Mouse (Mus musculus) forebrain, postnatal 0 days (tissue): Measurements from ENCODE around the gene Stac. TPM values are rescaled to one million over a fixed set of nuclear protein-coding genes. Genes with fewer than 3 reads are reported as not detected.

Experiments used
- ATAC-seq: fragments of 200-750 bp; cut with Nextera tagmentation; 2 replicates; pipeline ENCODE4 v1.8.0; 2017; ENCODE audit warnings: mild to moderate bottlenecking, moderate library complexity
- DNase-seq: peaks from one replicate; pipeline ENCODE4 v3.0.0-alpha.2; 2015
- H3K27ac ChIP-seq: fragments of 300-500 bp; sonication (generic); 2 replicates; pipeline ENCODE4 v1.5.1; 2014; ENCODE audit warnings: low read depth, mild to moderate bottlenecking, antibody characterized with exemption, low read length, moderate library complexity, mixed read lengths
- H3K27me3 ChIP-seq: fragments of 300-500 bp; sonication (generic); 2 replicates; pipeline ENCODE4 v1.6.1; 2014; ENCODE audit warnings: mild to moderate bottlenecking, low read length, mixed read lengths; ENCODE audit not compliant: insufficient read depth
- H3K36me3 ChIP-seq: fragments of 300-500 bp; sonication (generic); 2 replicates; pipeline ENCODE4 v1.6.1; 2014; ENCODE audit warnings: mild to moderate bottlenecking, moderate library complexity; ENCODE audit not compliant: insufficient read depth
- H3K4me1 ChIP-seq: fragments of 300-500 bp; sonication (generic); 2 replicates; pipeline ENCODE4 v1.6.1; 2014; ENCODE audit warnings: antibody characterized with exemption; ENCODE audit not compliant: insufficient read depth
- H3K4me2 ChIP-seq: fragments of 300-500 bp; sonication (generic); 2 replicates; pipeline ENCODE4 v1.6.1; 2014; ENCODE audit warnings: low read depth, mild to moderate bottlenecking, moderate library complexity
- H3K4me3 ChIP-seq: fragments of 300-500 bp; sonication (generic); 2 replicates; pipeline ENCODE4 v1.5.1; 2014; ENCODE audit warnings: low read depth, low read length, mixed read lengths
- H3K9ac ChIP-seq: fragments of 300-500 bp; sonication (generic); 2 replicates; pipeline ENCODE4 v1.6.1; 2014; ENCODE audit warnings: mild to moderate bottlenecking
- H3K9me3 ChIP-seq: fragments of 300-500 bp; sonication (generic); 2 replicates; pipeline ENCODE4 v1.6.1; 2016; ENCODE audit warnings: low read length
- CTCF ChIP-seq: sonication (generic); IDR thresholded peaks from 2 replicates; pipeline ENCODE4 v1.5.1; 2016; ENCODE audit warnings: antibody characterized with exemption, control low read depth, low read depth
- WGBS: fragments of 180-500 bp; shearing (Covaris S2); extraction: QIAGEN DNeasy Blood & Tissue Kit; methylation state at CpG from one replicate; pipeline ENCODE4 v1.1.7; 2014; 5-methylcytosine and 5-hydroxymethylcytosine counted together
- polyA plus RNA-seq: library from polyadenylated mRNA; unstranded; fragments of >200 nt; fragmentation: Nextera tagmentation; extraction: Ambion mirVana; gene quantifications from 2 replicates; pipeline ENCODE4 v1.2.1, GENCODE M21; 2015
- total RNA-seq: library from RNA; depleted of rRNA; stranded (reverse); fragments of >200 nt; gene quantifications from 2 replicates; pipeline ENCODE4 v1.2.3, GENCODE M21; 2014; rRNA removed

The Stac gene
- 6.2 and 7.5 TPM in 2 replicates for total RNA-seq
- polyA plus RNA-seq = 5.6 and 7.1 TPM in 2 replicates

- ATAC-seq (peak; percentile 78), DNase-seq (peak; percentile 41)
- Histone ChIP-seq H3K4me3 (peak within 1 kb of the TSS; percentile 50), H3K36me3 (no peaks in the 10 kb centered on the region), H3K4me2 (peak within 1 kb of the TSS; percentile 94), H3K9me3 (no peaks in the 10 kb centered on the region), H3K9ac (peak within 1 kb of the TSS; percentile 60), H3K27ac (no peak within 1 kb of the TSS), H3K4me1 (peaks cover 4% of the 10 kb centered on the region; the same call in 1 of the 2 replicates), H3K27me3 (no peaks in the 10 kb centered on the region)
- peak; percentile 24; the same call in 1 of the 2 replicates for TF ChIP-seq CTCF
- WGBS = 4% methylated on average over 62 of the region's 64 CpGs
Observed at GRCm38 (mm10) chr9:111689680-111690483, at the start of gene Stac. Gene Stac, minus strand, starts transcription at chr9:111690348.

- no peak overlapping the region for H3K4me2 ChIP-seq
- H3K9ac ChIP-seq = no peak overlapping the region
- no peak for TF ChIP-seq CTCF
- H3K9me3 ChIP-seq = no peaks in the 10 kb centered on the region
- no peaks in the 10 kb centered on the region for H3K27me3 ChIP-seq
- DNase-seq = no peak
- ATAC-seq = no peak
- H3K27ac ChIP-seq = no peak overlapping the region
- H3K36me3 ChIP-seq = no peaks in the 10 kb centered on the region
- H3K4me3 ChIP-seq = no peak overlapping the region
- H3K4me1 ChIP-seq = 0 out of 2 replicates have a peak, but pooled peaks cover 3% of the 10 kb centered on the region
- 69% methylated on average over 10 of the region's 10 CpGs for WGBS
Observed at GRCm38 (mm10) chr9:111739431-111740245, 49.5 kb upstream of the Stac start.

GRCm38 (mm10) chr9:111739026-111739425, 48.9 kb upstream of the Stac start:
- H3K4me3 ChIP-seq = no peak overlapping the region
- no peaks in the 10 kb centered on the region for H3K36me3 ChIP-seq
- H3K9me3 ChIP-seq = no peaks in the 10 kb centered on the region
- DNase-seq = no peak
- TF ChIP-seq CTCF = no peak
- no peak overlapping the region for H3K9ac ChIP-seq
- ATAC-seq = no peak
- no peaks in the 10 kb centered on the region for H3K27me3 ChIP-seq
- H3K27ac ChIP-seq = no peak overlapping the region
- 0 out of 2 replicates have a peak, but pooled peaks cover 3% of the 10 kb centered on the region for H3K4me1 ChIP-seq
- H3K4me2 ChIP-seq = no peak overlapping the region
- WGBS = 71% methylated on average over 3 of the region's 3 CpGs

GRCm38 (mm10) chr9:111737796-111738195, 47.6 kb upstream of the Stac start:
- Histone ChIP-seq H3K4me1 (0 out of 2 replicates have a peak, but pooled peaks cover 3% of the 10 kb centered on the region), H3K4me2 (no peak overlapping the region), H3K36me3 (no peaks in the 10 kb centered on the region), H3K27me3 (no peaks in the 10 kb centered on the region), H3K4me3 (no peak overlapping the region), H3K27ac (no peak overlapping the region), H3K9ac (no peak overlapping the region), H3K9me3 (no peaks in the 10 kb centered on the region)
- 93% methylated on average over 2 of the region's 2 CpGs for WGBS
- no peak for ATAC-seq
- DNase-seq = no peak
- no peak for TF ChIP-seq CTCF

- Histone ChIP-seq H3K36me3 (no peaks in the 10 kb centered on the region), H3K27ac (no peak overlapping the region), H3K4me1 (0 out of 2 replicates have a peak, but pooled peaks cover 3% of the 10 kb centered on the region), H3K4me2 (no peak overlapping the region), H3K9me3 (no peaks in the 10 kb centered on the region), H3K9ac (no peak overlapping the region), H3K27me3 (no peaks in the 10 kb centered on the region), H3K4me3 (no peak overlapping the region)
- DNase-seq = no peak
- no peak for ATAC-seq
- WGBS = 80% methylated on average over 3 of the region's 3 CpGs
- TF ChIP-seq CTCF = no peak
Observed at GRCm38 (mm10) chr9:111735931-111736330, 45.8 kb upstream of the Stac start.

GRCm38 (mm10) chr9:111731939-111732670, 42.0 kb upstream of the Stac start:
- Histone ChIP-seq H3K9ac (no peak overlapping the region), H3K27me3 (no peaks in the 10 kb centered on the region), H3K27ac (no peak overlapping the region), H3K9me3 (no peaks in the 10 kb centered on the region), H3K36me3 (no peaks in the 10 kb centered on the region), H3K4me1 (no peaks in the 10 kb centered on the region), H3K4me3 (no peak overlapping the region), H3K4me2 (no peak overlapping the region)
- TF ChIP-seq CTCF = no peak
- ATAC-seq = no peak
- 88% methylated on average over 9 of the region's 9 CpGs for WGBS
- DNase-seq = no peak
